Comparison of ENCODE assay signal across 15 mouse cellular contexts in genomic region chr8:30636791-30637190, GRCm38 (mm10).
A peak's percentile ranks its signal among the peaks of the same experiment; 100 is the strongest.
DNase-seq lines count a peak whose midpoint lies in the region; ATAC-seq and TF ChIP-seq lines count a peak whose summit lies in the region.
"Had no signal": no experiment of that assay in that cellular context is flagged by ENCODE, and none has a peak within 500 bp of the region (broad histone marks: within the 10 kb centered on the region; RNA-seq: fewer than 3 reads in every experiment).

No protein-coding gene starts in this region.

- ATAC-seq in hindbrain, embryonic 14.5 days (ENCODE audit: low FRiP score) = 0 out of 2 replicates have a peak, but pooled peaks have one; percentile 43

- TF ChIP-seq CTCF in brain, embryonic 14.5 days (IDR thresholded peaks at IDR 0.05; ENCODE audit: borderline replicate concordance, extremely low read depth, insufficient read depth, insufficient read length) = no peak

- no peak overlapping the region for H3K4me3 ChIP-seq in hindbrain, embryonic 14.5 days (replicated peaks; ENCODE audit: low read length)
- no peak overlapping the region for H3K4me3 ChIP-seq in hindbrain, embryonic 10.5 days
- H3K4me3 ChIP-seq: limb, embryonic 13.5 days; liver, embryonic 13.5 days had no signal

- no peaks in the 10 kb centered on the region for H3K27me3 ChIP-seq in hindbrain, embryonic 14.5 days (ENCODE audit: control insufficient read depth, insufficient read depth, low read length)
- no peaks in the 10 kb centered on the region for H3K27me3 ChIP-seq in hindbrain, embryonic 10.5 days (ENCODE audit: insufficient read depth, poor library complexity, severe bottlenecking)
- H3K27me3 ChIP-seq: limb, embryonic 13.5 days; liver, embryonic 13.5 days had no signal

- H3K27ac ChIP-seq in hindbrain, embryonic 14.5 days = no peak overlapping the region
- no peak overlapping the region for H3K27ac ChIP-seq in hindbrain, embryonic 10.5 days
- H3K27ac ChIP-seq: kidney, postnatal 0 days; limb, embryonic 13.5 days; liver, embryonic 13.5 days had no signal

- DNase-seq in hindbrain, embryonic 14.5 days (ENCODE audit: low spot score) = peak; percentile 54
- no peak for DNase-seq in hindbrain, embryonic 10.5 days (ENCODE audit: low spot score)
- peak; percentile 78 for DNase-seq in brain, embryonic 14.5 days (ENCODE audit: low read depth)
- peak; percentile 64 for DNase-seq in cerebellum, adult 11-12 months
- peak; percentile 56 to 78 for DNase-seq in cerebellum, postnatal 14 days
- DNase-seq in retina, embryonic 14.5 days (ENCODE audit: low spot score) = no peak
- no peak for DNase-seq in frontal cortex, postnatal 14 days (ENCODE audit: low spot score in 2 of 2)
- DNase-seq: heart, postnatal 10 days; kidney, adult 18-20 months; liver, embryonic 13.5 days; right cerebral cortex, adult 18-20 months had no signal

- H3K36me3 ChIP-seq in hindbrain, embryonic 14.5 days (replicated peaks; ENCODE audit: control insufficient read depth, insufficient read depth) = no peaks in the 10 kb centered on the region
- H3K36me3 ChIP-seq in hindbrain, embryonic 10.5 days = no peaks in the 10 kb centered on the region
- H3K36me3 ChIP-seq: limb, embryonic 13.5 days; liver, embryonic 13.5 days had no signal

- 52% methylated on average over 2 of the region's 2 CpGs for WGBS in hindbrain, embryonic 14.5 days
- 85% methylated on average over 2 of the region's 2 CpGs for WGBS in hindbrain, embryonic 10.5 days

- no peaks in the 10 kb centered on the region for H3K9me3 ChIP-seq in hindbrain, embryonic 14.5 days (ENCODE audit: control insufficient read depth, low read length)
- no peaks in the 10 kb centered on the region for H3K9me3 ChIP-seq in hindbrain, embryonic 10.5 days
- H3K9me3 ChIP-seq: limb, embryonic 13.5 days; liver, embryonic 13.5 days had no signal

- TF ChIP-seq POLR2A in brain, embryonic 14.5 days (IDR thresholded peaks at IDR 0.05; ENCODE audit: borderline replicate concordance, extremely low read depth, insufficient read depth, insufficient read length, poor library complexity, severe bottlenecking) = no peak

- H3K9ac ChIP-seq in hindbrain, embryonic 14.5 days = no peak overlapping the region
- H3K9ac ChIP-seq: limb, embryonic 13.5 days; liver, embryonic 13.5 days had no signal

- H3K4me1 ChIP-seq in hindbrain, embryonic 14.5 days (replicated peaks; ENCODE audit: control insufficient read depth, insufficient read depth, low read length) = no peaks in the 10 kb centered on the region
- H3K4me1 ChIP-seq in hindbrain, embryonic 10.5 days (replicated peaks) = no peaks in the 10 kb centered on the region
- H3K4me1 ChIP-seq: limb, embryonic 13.5 days; liver, embryonic 13.5 days had no signal

- no peak overlapping the region for H3K4me2 ChIP-seq in hindbrain, embryonic 14.5 days (replicated peaks)
- H3K4me2 ChIP-seq: heart, embryonic 11.5 days; limb, embryonic 13.5 days; liver, embryonic 13.5 days; midbrain, embryonic 11.5 days had no signal

Comparison
In these comparisons a context has a peak if more than half of its experiments do, and no peak if none do; other contexts are left out.
1. DNase-seq: peak in hindbrain, embryonic 14.5 days (single experiment), brain, embryonic 14.5 days (single experiment), cerebellum, adult 11-12 months (single experiment) and cerebellum, postnatal 14 days (2 of 2); none in hindbrain, embryonic 10.5 days (single experiment), retina, embryonic 14.5 days (single experiment) and frontal cortex, postnatal 14 days (0 of 2).